Mouse (Mus musculus) Patski (cell line): ENCODE measurements around the gene Fcf1. TPM values are rescaled to one million over a fixed set of nuclear protein-coding genes. Genes with fewer than 3 reads are reported as not detected.

ENCODE experiments used
- ATAC-seq: fragments of 100-300 bp; one replicate; pipeline ENCODE4 v1.8.0; 2021
- CTCF ChIA-PET: fragments of 350-600 bp; sonication (Branson Sonifier 250); formaldehyde crosslinking; loops from one replicate; lab custom pipeline; 2022; ENCODE audit warnings: inconsistent platforms; lab: Charles Lee
- POLR2A ChIA-PET: fragments of 350-600 bp; sonication (Branson Sonifier 250); formaldehyde crosslinking; loops from one replicate; lab custom pipeline; 2022; ENCODE audit warnings: antibody characterized with exemption, inconsistent platforms; lab: Charles Lee
- DNase-seq: peaks from one replicate; pipeline ENCODE4 v3.0.0-alpha.2; 2011; ENCODE audit warnings: low read depth, low spot score
- H3K27me3 ChIP-seq: fragments of 371-371 bp; one replicate; pipeline ENCODE4 v1.5.1; 2021
- CTCF ChIP-seq: fragments of 100-300 bp; IDR thresholded peaks from one replicate; pipeline ENCODE4 v1.5.1; 2021
- in situ Hi-C: fragments of 300-500 bp; cut with MboI; formaldehyde crosslinking; loops from 3 replicates; pipeline ENCODE4 v1.11.1; 2018; ENCODE audit warnings: low pct_unique_long_range_greater_than_20kb, mixed read lengths
- polyA plus RNA-seq: library from polyadenylated mRNA; unstranded; gene quantifications from one replicate; pipeline ENCODE4 v1.2.3, GENCODE M21; 2021

The Fcf1 gene
- 82.0 TPM for polyA plus RNA-seq

DNA sequence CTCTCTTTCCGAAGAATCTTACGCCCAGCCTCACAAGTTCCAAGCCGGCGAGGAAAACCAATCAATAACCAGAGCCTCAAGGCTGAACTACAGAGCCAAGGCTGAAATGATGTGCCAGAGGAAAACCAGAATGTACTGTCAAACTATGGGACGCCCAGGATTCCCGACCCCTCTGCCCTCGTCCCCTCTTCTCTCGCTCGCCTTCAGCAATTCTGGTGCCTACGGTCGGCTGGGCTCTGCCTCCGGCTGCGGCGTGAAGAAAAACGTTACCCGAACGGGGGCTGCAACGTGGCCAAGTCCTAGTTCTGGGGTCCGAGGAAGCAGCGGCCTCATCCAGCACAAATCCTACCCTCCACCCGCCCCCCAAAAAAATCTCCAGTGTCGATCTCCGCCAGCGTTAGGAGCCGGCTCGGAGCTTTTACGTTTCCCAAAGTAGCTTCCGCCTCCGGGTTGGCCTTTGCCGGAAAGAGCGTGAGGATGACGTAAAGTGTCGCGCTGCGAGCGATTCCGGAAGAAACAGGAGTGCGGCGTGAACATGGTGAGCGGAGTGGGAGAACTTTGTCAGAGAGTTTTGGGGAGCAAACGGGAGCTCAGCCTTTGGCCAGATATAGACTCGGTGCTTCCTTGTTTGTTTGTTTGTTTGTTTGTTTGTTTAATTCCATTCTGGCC is at the start of gene Fcf1, which contains the start of gene Arel1:
TSS of gene Fcf1 (plus strand) at position 470 of the 669 bp plus-strand sequence.
TSS of gene Arel1 (minus strand) at position 473 of the 669 bp plus-strand sequence.
- TF ChIP-seq CTCF: no peak
- no peaks in the 10 kb centered on the region for H3K27me3 ChIP-seq
- ChIA-PET CTCF (no interaction called here), POLR2A (interaction anchor here (0.6 kb wide), 1 partner anchor 12 kb away, joined by 3 read pairs; no protein-coding TSS in a partner anchor)
- ATAC-seq (peak; percentile 65), DNase-seq (peak; percentile 43)
- in situ Hi-C loops: no loop called here

- in situ Hi-C loops: no loop called here
- no peak for TF ChIP-seq CTCF
- ChIA-PET CTCF (no interaction called here), POLR2A (no interaction called here)
- H3K27me3 ChIP-seq: no peaks in the 10 kb centered on the region
- no peak for ATAC-seq
- no peak for DNase-seq
Measured at GRCm38 (mm10) chr12:84921881-84922419, 48.7 kb upstream of the Fcf1 start.

DNA sequence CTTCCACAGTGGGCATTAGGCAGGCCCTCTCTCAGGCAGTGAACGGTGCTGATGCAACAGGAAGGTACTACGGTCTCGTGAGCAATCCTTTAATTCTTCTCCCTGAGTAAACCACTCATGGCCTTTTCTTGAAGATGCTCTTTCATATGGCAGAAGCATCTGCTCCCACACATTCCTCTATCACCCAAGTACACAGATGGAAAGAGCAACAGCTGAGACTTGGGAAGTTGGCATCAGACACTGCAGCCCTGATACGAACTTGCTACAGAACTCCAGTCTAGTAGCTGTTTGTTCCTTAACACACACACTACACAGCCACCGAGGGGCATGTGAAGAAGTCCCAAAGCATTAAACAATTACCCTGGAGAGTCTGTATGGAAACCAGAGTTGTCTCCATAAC is 46.4 kb upstream of the Fcf1 start:
- TF ChIP-seq CTCF: no peak
- ATAC-seq (no peak), DNase-seq (no peak)
- ChIA-PET CTCF (interaction anchor here (1.1 kb wide), 1 partner anchor 23 kb away, joined by 3 read pairs; no protein-coding TSS in a partner anchor), POLR2A (no interaction called here)
- no peaks in the 10 kb centered on the region for H3K27me3 ChIP-seq
- in situ Hi-C loops: no loop called here

DNA sequence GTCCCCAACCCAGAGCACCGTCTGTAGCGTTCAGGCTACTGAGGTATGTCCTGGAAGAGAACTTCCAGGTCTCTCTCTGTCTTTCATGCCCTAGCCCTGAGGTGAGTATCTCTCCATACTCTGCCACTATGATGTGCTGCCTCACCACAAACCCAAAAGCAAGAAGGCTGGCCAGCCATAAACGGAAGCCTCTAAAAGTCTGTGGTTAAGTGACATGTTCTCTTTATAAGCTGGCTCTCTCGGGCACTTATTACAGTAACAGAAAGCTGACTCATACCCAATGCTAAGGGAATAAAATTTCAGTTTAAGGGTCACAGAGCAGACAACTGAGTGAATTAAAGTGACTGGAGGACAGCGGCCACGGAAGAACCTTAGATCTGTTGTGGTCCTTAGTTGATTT is 44.2 kb upstream of the Fcf1 start:
- CTCF ChIA-PET: interaction anchor here (1.3 kb wide), 1 partner anchor 30 kb away, joined by 3 read pairs; no protein-coding TSS in a partner anchor
- H3K27me3 ChIP-seq: no peaks in the 10 kb centered on the region
- POLR2A ChIA-PET: no interaction called here
- DNase-seq: no peak
- in situ Hi-C loops: no loop called here
- no peak for TF ChIP-seq CTCF
- ATAC-seq: no peak

DNA sequence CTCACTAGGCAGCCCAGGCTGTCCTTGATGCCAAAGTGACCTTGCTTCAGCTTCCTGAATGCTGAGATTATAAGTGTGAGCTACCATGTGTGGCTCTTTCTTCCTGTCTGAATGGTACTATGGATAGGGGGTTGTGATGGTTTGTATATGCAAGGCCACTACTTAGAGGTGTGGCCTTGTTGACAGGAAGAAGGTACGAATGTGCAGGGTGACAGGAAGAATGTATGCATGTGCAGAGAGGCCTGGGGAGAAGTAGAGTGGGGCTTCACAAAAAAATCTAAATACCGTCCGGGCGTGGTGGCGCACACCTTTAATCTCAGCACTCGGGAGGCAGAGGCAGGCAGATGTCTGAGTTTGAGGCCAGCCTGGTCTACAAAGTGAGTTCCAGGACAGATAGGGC is 38.5 kb upstream of the Fcf1 start:
- no peak for DNase-seq
- ChIA-PET CTCF (no interaction called here), POLR2A (no interaction called here)
- H3K27me3 ChIP-seq: no peaks in the 10 kb centered on the region
- TF ChIP-seq CTCF: no peak
- no peak for ATAC-seq
- in situ Hi-C loops: no loop called here

- ATAC-seq: no peak
- TF ChIP-seq CTCF: no peak
- H3K27me3 ChIP-seq: no peaks in the 10 kb centered on the region
- in situ Hi-C loops: no loop called here
- CTCF ChIA-PET: interaction anchor here (1.2 kb wide), 1 partner anchor 27 kb away, joined by 3 read pairs; no protein-coding TSS in a partner anchor
- DNase-seq: no peak
- POLR2A ChIA-PET: no interaction called here
Measured at GRCm38 (mm10) chr12:84935343-84935742, 35.4 kb upstream of the Fcf1 start.

GRCm38 (mm10) chr12:84939117-84939516 is 31.6 kb upstream of the Fcf1 start:
- DNase-seq (no peak), ATAC-seq (no peak)
- H3K27me3 ChIP-seq: no peaks in the 10 kb centered on the region
- TF ChIP-seq CTCF: no peak
- in situ Hi-C loops: no loop called here
- CTCF ChIA-PET: no interaction called here
- POLR2A ChIA-PET: no interaction called here

DNA sequence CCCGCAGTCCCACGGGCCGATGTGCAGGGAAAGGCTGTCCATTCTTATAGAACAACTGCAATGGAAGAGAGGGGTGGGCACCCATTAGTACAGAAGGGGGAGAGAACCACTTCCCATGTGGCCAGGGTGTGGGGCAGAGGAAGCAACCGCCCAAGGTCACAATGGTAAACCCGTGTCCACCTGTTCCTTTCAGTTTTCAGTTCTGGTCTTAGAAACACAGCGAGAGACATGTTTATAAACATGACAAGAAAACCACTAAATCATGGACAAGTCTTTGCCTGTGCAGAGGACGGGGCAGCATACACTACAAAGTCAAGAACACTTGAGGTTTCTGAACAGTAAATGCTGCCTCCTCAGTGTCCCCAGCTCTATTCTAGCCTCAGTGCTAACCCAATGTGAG is 30.4 kb upstream of the Fcf1 start:
- ATAC-seq: no peak
- POLR2A ChIA-PET: no interaction called here
- in situ Hi-C loops: no loop called here
- no peaks in the 10 kb centered on the region for H3K27me3 ChIP-seq
- DNase-seq: no peak
- no peak for TF ChIP-seq CTCF
- CTCF ChIA-PET: interaction anchor here (1.2 kb wide), 1 partner anchor 49 kb away, joined by 3 read pairs; no protein-coding TSS in a partner anchor

DNA sequence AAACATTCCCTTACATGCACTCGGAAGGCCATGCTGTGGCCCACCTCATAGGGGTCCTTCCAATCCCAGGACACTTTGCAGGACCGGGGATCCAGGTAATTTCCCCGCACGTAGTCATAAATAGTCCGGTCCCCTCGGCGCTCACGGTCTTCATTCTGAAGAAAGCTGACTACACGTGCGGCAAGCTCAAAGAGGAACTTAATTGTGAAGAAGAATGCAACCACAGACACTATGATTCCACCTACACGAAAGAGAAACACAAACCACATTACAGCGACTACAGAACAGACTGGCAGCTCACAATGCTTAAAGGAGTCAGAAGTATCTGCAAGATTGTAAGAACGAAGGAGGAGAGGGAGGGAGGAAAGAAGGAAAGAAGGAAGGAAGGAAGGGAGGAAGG is 29.0 kb upstream of the Fcf1 start:
- TF ChIP-seq CTCF: no peak
- ATAC-seq: no peak
- ChIA-PET POLR2A (no interaction called here), CTCF (no interaction called here)
- no peaks in the 10 kb centered on the region for H3K27me3 ChIP-seq
- in situ Hi-C loops: no loop called here
- DNase-seq: no peak

- CTCF ChIA-PET: no interaction called here
- DNase-seq (no peak), ATAC-seq (no peak)
- no peaks in the 10 kb centered on the region for H3K27me3 ChIP-seq
- POLR2A ChIA-PET: no interaction called here
- in situ Hi-C loops: no loop called here
- no peak for TF ChIP-seq CTCF
Measured at GRCm38 (mm10) chr12:84943006-84943952, 27.4 kb upstream of the Fcf1 start.
